Mouse (Mus musculus) liver, embryonic 14.5 days (tissue): ENCODE data around the gene Map3k10. TPM values are rescaled to one million over a fixed set of nuclear protein-coding genes. Genes with fewer than 3 reads are reported as not detected.

Source experiments
- ATAC-seq: fragments of 200-750 bp; cut with Nextera tagmentation; 2 replicates; pipeline ENCODE4 v1.8.0; 2017; ENCODE audit warnings: moderate number of reproducible peaks, mild to moderate bottlenecking, moderate library complexity; ENCODE audit not compliant: insufficient read depth
- DNase-seq, 3 experiments: peaks; one replicate each; pipeline ENCODE4 v3.0.0-alpha.2; 2012 to 2013; ENCODE audit warnings: low read depth in 3 of 3, low spot score in 3 of 3
- H3K27ac ChIP-seq: fragments of 300-500 bp; sonication (generic); 2 replicates; pipeline ENCODE4 v1.5.1; 2014; ENCODE audit warnings: moderate library complexity, mild to moderate bottlenecking, control low read depth, inconsistent platforms
- H3K27me3 ChIP-seq: fragments of 300-500 bp; sonication (generic); 2 replicates; pipeline ENCODE4 v1.6.1; 2014; ENCODE audit warnings: mild to moderate bottlenecking, low read length, moderate library complexity; ENCODE audit not compliant: control insufficient read depth, insufficient read depth
- H3K36me3 ChIP-seq: fragments of 300-500 bp; sonication (generic); replicated peaks from 2 replicates; pipeline ENCODE4 v1.6.1; 2014; ENCODE audit warnings: low read depth; ENCODE audit not compliant: control insufficient read depth, insufficient read depth
- H3K4me1 ChIP-seq, 2 experiments: fragments of 200-500 bp in 1 of 2; fragments of 300-500 bp in 1 of 2; sonication (generic) in 1 of 2; replicated peaks; 2 replicates each; pipeline ENCODE4 v1.6.1; 2012 to 2014; ENCODE audit warnings: antibody characterized with exemption in 1 of 2, inconsistent platforms in 1 of 2, low read length in 1 of 2; ENCODE audit not compliant: control insufficient read depth in 2 of 2, insufficient read depth in 2 of 2
- H3K4me2 ChIP-seq: fragments of 300-500 bp; sonication (generic); 2 replicates; pipeline ENCODE4 v1.6.1; 2014; ENCODE audit warnings: low read depth, mild to moderate bottlenecking, control low read depth, moderate library complexity
- H3K4me3 ChIP-seq, 2 experiments: fragments of 200-500 bp in 1 of 2; fragments of 300-500 bp in 1 of 2; sonication (generic) in 1 of 2; 2 replicates each; pipeline ENCODE4 v1.5.1; 2012 to 2014; ENCODE audit warnings: low read depth in 2 of 2, low read length in 2 of 2, mild to moderate bottlenecking in 2 of 2, control low read depth in 1 of 2, inconsistent platforms in 1 of 2, moderate library complexity in 1 of 2; ENCODE audit not compliant: insufficient read depth in 1 of 2
- H3K9ac ChIP-seq: fragments of 300-500 bp; sonication (generic); replicated peaks from 2 replicates; pipeline ENCODE4 v1.6.1; 2014; ENCODE audit warnings: mild to moderate bottlenecking, control low read depth, moderate library complexity
- H3K9me3 ChIP-seq: fragments of 300-500 bp; sonication (generic); 2 replicates; pipeline ENCODE4 v1.6.1; 2016; ENCODE audit warnings: low read length, mixed read lengths; ENCODE audit not compliant: control insufficient read depth
- CTCF ChIP-seq: IDR thresholded peaks from 2 replicates; pipeline ENCODE4 v1.5.1; 2016; ENCODE audit warnings: antibody characterized with exemption, low read depth, control low read depth
- EP300 ChIP-seq: IDR thresholded peaks from 2 replicates; pipeline ENCODE4 v1.6.1; 2016; ENCODE audit warnings: antibody characterized with exemption, low read depth
- WGBS: fragments of 180-500 bp; shearing (Covaris S2); extraction: QIAGEN DNeasy Blood & Tissue Kit; methylation state at CpG from one replicate; pipeline ENCODE4 v1.1.7; 2014; ENCODE audit not compliant: insufficient replicate concordance; 5-methylcytosine and 5-hydroxymethylcytosine counted together
- polyA plus RNA-seq, 2 experiments: library from polyadenylated mRNA; depleted of rRNA in 1 of 2; stranded (reverse) in 1 of 2; unstranded in 1 of 2; fragments of >200 nt; fragmentation: Nextera tagmentation in 1 of 2; extraction: Ambion mirVana in 1 of 2; gene quantifications; 2 replicates each; pipeline versions ENCODE4 v1.2.1 to v1.2.3; 2012 to 2014

Map3k10 gene
- polyA plus RNA-seq, 2 experiments = 1.0 to 3.4 TPM

DNA sequence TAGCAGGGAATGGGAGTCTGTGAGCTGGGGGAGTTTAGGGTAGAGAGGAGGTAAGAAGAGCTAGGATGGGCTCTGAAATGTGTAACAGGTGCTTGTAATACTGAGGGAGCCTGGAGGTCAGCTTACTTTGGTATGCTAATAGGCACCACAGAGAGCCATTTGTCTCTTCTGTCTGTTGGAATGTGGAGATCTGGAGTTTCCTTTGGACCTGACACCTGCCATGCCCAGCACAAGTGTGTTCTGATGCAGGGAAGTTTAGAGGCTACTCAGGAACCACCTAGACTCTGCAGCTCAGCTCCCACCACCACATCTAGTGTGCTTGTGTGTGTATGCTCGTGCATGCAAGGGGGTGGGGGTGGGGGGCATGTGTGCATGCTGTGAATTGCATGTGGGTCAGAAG lies 52.2 kb downstream of the Map3k10 start:
- Histone ChIP-seq H3K4me3 (no peak overlapping the region), H3K27me3 (no peaks in the 10 kb centered on the region), H3K9ac (no peak overlapping the region), H3K9me3 (no peaks in the 10 kb centered on the region), H3K27ac (no peak overlapping the region), H3K4me1 (no peaks in the 10 kb centered on the region), H3K4me2 (no peak overlapping the region), H3K36me3 (peaks cover 37% of the 10 kb centered on the region)
- WGBS = 67% methylated on average over 1 of the region's 1 CpGs
- no peak for ATAC-seq
- no peak for TF ChIP-seq CTCF
- TF ChIP-seq EP300 = no peak
- DNase-seq = no peak

DNA sequence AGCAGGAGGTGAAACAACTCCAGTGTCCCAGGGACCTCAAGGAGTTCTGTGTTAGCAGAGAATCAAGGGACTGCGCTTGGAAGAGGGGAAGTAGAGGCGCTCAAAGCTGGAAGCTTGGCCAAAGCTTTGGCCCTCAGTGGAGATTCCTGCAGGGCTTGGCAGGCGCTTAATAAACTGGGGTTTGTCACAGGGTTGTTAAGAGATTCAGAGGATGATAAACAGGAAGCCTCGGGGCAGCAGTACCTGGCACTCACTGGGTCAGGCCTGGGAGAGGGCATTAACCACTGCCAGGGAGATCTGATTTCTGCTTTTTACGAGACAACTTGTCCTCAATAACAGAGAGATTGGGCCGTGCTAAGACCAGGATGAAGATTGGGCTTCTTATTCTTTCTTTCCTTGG lies 53.4 kb downstream of the Map3k10 start:
- H3K4me1 ChIP-seq = no peaks in the 10 kb centered on the region
- H3K4me2 ChIP-seq = no peak overlapping the region
- DNase-seq (no peak), ATAC-seq (no peak)
- H3K4me3 ChIP-seq = no peak overlapping the region
- WGBS = 75% methylated on average over 6 of the region's 6 CpGs
- H3K36me3 ChIP-seq = peaks cover 37% of the 10 kb centered on the region
- H3K9ac ChIP-seq = no peak overlapping the region
- no peaks in the 10 kb centered on the region for H3K9me3 ChIP-seq
- TF ChIP-seq EP300 (no peak), CTCF (no peak)
- no peaks in the 10 kb centered on the region for H3K27me3 ChIP-seq
- no peak overlapping the region for H3K27ac ChIP-seq

DNA sequence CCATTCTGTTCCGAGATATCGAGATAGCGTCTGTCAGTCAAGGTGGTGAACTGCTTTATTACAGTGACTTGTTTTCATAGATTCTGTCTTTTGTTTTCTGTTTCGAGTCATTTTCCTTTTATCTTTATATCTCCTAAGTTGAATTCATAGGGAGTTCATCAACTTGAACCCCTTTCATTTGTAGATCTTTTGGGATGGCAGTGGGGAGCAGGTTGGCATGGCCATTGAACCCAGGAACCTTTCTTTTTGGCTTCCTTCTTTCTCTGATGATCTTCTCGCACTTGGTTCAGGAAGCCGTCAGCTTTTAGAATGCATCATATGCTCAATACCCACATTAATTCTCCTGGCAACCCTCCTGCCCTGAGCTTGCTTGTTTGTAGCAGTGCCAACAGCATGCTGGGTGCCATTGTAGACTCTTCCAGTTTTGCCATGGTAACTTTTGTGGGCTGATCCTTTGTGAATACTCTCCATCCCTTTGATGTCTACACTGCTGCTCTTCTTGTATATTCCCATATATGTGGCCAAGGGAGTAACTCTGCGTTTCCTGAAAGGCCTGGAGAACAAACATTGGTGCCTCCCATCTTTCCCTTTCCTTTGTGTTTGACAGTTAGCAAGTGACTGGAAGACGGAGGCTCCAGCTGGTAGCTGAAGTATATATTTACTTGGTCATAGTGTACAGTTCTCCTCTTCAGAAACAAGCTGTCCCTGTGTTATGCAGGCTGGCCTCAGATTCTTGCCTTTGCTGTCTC lies 60.5 kb downstream of the Map3k10 start:
- H3K27me3 ChIP-seq = no peaks in the 10 kb centered on the region
- ATAC-seq (no peak), DNase-seq (no peak)
- no peak for TF ChIP-seq EP300
- no peak for TF ChIP-seq CTCF
- no peaks in the 10 kb centered on the region; a peak in 1 of 4 replicates for H3K4me1 ChIP-seq
- H3K27ac ChIP-seq = no peak overlapping the region
- H3K4me3 ChIP-seq = no peak overlapping the region
- no peak overlapping the region for H3K4me2 ChIP-seq
- H3K9ac ChIP-seq = no peak overlapping the region
- H3K9me3 ChIP-seq = no peaks in the 10 kb centered on the region
- WGBS = 77% methylated on average over 8 of the region's 8 CpGs
- H3K36me3 ChIP-seq = peaks cover 20% of the 10 kb centered on the region

DNA sequence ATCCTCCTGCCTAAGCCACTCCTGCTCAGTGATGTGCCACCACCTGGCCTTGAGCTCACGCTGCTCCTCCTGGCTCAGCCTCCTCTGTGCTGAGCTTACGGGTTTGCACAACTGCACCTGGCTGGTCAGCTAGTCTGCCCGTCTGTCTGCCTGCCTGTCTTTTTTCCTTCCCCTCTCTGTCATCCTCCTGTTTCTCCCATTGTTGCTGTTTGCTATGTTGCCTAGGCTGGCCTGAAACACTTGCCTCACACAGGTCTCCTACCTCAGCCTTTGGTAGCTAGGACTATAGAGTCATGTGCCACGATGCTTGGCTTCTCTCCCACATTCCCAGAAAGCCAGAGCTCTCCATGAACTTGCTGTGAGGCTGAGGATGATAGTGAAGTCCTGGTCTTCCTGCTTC lies 61.5 kb downstream of the Map3k10 start:
- H3K4me2 ChIP-seq = no peak overlapping the region
- no peak overlapping the region for H3K9ac ChIP-seq
- 63% methylated on average over 4 of the region's 4 CpGs for WGBS
- no peak overlapping the region for H3K4me3 ChIP-seq
- no peak for DNase-seq
- no peaks in the 10 kb centered on the region for H3K27me3 ChIP-seq
- no peak for ATAC-seq
- TF ChIP-seq EP300 (no peak), CTCF (no peak)
- no peaks in the 10 kb centered on the region; a peak in 1 of 4 replicates for H3K4me1 ChIP-seq
- no peaks in the 10 kb centered on the region for H3K9me3 ChIP-seq
- no peak overlapping the region for H3K27ac ChIP-seq
- H3K36me3 ChIP-seq = peaks cover 17% of the 10 kb centered on the region

DNA sequence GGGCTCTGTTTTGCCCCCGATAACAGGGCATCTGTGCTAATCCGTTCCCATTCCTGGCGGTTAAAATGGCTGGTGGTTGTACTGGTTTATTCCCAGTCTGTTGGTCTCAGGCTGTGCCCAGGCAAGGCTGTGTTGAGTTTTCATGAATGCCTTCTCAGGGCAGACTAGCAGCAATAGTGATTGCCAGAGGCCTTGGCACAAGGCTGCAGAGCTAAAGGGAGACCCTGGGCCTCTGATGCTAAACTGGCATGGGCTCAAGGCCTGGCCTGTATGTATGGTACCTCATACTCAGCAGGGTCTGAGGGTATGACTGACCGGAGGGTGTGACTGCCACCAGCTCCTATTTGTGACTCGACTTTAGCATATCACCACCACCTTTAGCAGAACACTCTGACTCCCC lies 63.5 kb downstream of the Map3k10 start:
- peaks cover 11% of the 10 kb centered on the region for H3K36me3 ChIP-seq
- DNase-seq (no peak), ATAC-seq (no peak)
- WGBS = 87% methylated on average over 5 of the region's 5 CpGs
- TF ChIP-seq CTCF (no peak), EP300 (no peak)
- no peak overlapping the region for H3K27ac ChIP-seq
- H3K9me3 ChIP-seq = no peaks in the 10 kb centered on the region
- no peak overlapping the region for H3K4me2 ChIP-seq
- H3K9ac ChIP-seq = no peak overlapping the region
- no peak overlapping the region for H3K4me3 ChIP-seq
- no peaks in the 10 kb centered on the region for H3K27me3 ChIP-seq
- peaks cover 0 to 2% of the 10 kb centered on the region in 2 experiments; a peak in 2 of 4 replicates for H3K4me1 ChIP-seq
